Mouse (Mus musculus): ENCODE data around the gene Ndufs6. TPM values are rescaled to one million over a fixed set of nuclear protein-coding genes. Genes with fewer than 3 reads are reported as not detected.

Gene Ndufs6
- 383 and 405 TPM in 2 replicates for polyA plus RNA-seq (2016; fragmentation: Nextera tagmentation; extraction: Ambion mirVana)

- peak; percentile 92 for DNase-seq (ENCODE audit: extremely low spot score, low spot score)
- Histone ChIP-seq H3K36me3 (replicated peaks) (peaks cover 39% of the 10 kb centered on the region), H3K4me1 (peaks cover 40% of the 10 kb centered on the region), H3K4me3 (peak within 1 kb of the TSS; percentile 83), H3K9me3 (no peaks in the 10 kb centered on the region; the same call in 1 of the 2 replicates), H3K27ac (peak within 1 kb of the TSS; percentile 91), H3K27me3 (ENCODE audit: poor library complexity, severe bottlenecking) (no peaks in the 10 kb centered on the region)
- WGBS = 1% methylated on average over 45 of the region's 45 CpGs
These were observed at the start of gene Ndufs6, which contains the start of gene Mrpl36 for GRCm38 (mm10) chr13:73327827-73328698. Gene Ndufs6 (minus strand): TSS chr13:73328542. Gene Mrpl36 (plus strand): TSS chr13:73328513.

DNA sequence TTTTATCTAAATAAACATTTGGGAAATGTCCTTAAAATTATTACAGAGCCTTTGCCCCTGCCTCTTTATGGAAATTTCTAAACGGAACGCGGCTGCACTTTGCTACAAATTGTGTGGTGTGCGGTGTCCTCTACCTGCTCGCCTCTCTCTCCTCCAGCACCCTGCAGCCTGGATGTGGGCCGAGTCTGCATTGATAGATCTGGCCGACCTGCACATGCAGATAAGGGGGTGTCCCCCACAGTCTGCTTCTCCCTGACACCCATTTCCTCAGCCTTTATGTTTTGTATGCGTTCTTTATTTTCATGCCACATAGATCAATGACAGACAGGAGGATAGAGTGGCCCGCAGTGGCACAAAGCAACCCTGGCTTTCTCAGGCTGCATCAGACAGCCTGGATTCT lies 49.3 kb upstream of the Ndufs6 start:
- no peak for DNase-seq (ENCODE audit: extremely low spot score, low spot score)
- 89% methylated on average over 9 of the region's 9 CpGs for WGBS
- no peak overlapping the region for H3K27ac ChIP-seq
- no peaks in the 10 kb centered on the region for H3K9me3 ChIP-seq
- peaks cover 9% of the 10 kb centered on the region; the same call in 1 of the 2 replicates for H3K4me1 ChIP-seq
- no peaks in the 10 kb centered on the region for H3K27me3 ChIP-seq (ENCODE audit: poor library complexity, severe bottlenecking)
- H3K4me3 ChIP-seq = no peak overlapping the region
- no peaks in the 10 kb centered on the region for H3K36me3 ChIP-seq (replicated peaks)

GRCm38 (mm10) chr13:73374612-73375011 lies 46.3 kb upstream of the Ndufs6 start:
- WGBS = 54% methylated on average over 2 of the region's 2 CpGs
- no peak for DNase-seq (ENCODE audit: extremely low spot score, low spot score)
- Histone ChIP-seq H3K27me3 (ENCODE audit: poor library complexity, severe bottlenecking) (no peaks in the 10 kb centered on the region), H3K4me3 (no peak overlapping the region), H3K4me1 (peaks cover 9% of the 10 kb centered on the region; the same call in 1 of the 2 replicates), H3K36me3 (replicated peaks) (no peaks in the 10 kb centered on the region), H3K27ac (no peak overlapping the region), H3K9me3 (no peaks in the 10 kb centered on the region)

GRCm38 (mm10) chr13:73373367-73373766 lies 45.0 kb upstream of the Ndufs6 start:
- DNase-seq (ENCODE audit: extremely low spot score, low spot score) = no peak
- Histone ChIP-seq H3K9me3 (no peaks in the 10 kb centered on the region), H3K4me1 (peaks cover 9% of the 10 kb centered on the region; the same call in 1 of the 2 replicates), H3K36me3 (replicated peaks) (no peaks in the 10 kb centered on the region), H3K4me3 (no peak overlapping the region), H3K27ac (no peak overlapping the region), H3K27me3 (ENCODE audit: poor library complexity, severe bottlenecking) (no peaks in the 10 kb centered on the region)
- 78% methylated on average over 4 of the region's 4 CpGs for WGBS

- no peaks in the 10 kb centered on the region for H3K9me3 ChIP-seq
- H3K4me1 ChIP-seq = peaks cover 5% of the 10 kb centered on the region; the same call in 1 of the 2 replicates
- no peaks in the 10 kb centered on the region for H3K36me3 ChIP-seq (replicated peaks)
- WGBS = 90% methylated on average over 3 of the region's 3 CpGs
- no peak overlapping the region for H3K4me3 ChIP-seq
- no peak for DNase-seq (ENCODE audit: extremely low spot score, low spot score)
- no peak overlapping the region for H3K27ac ChIP-seq
- no peaks in the 10 kb centered on the region for H3K27me3 ChIP-seq (ENCODE audit: poor library complexity, severe bottlenecking)
These were observed 28.8 kb upstream of the Ndufs6 start for GRCm38 (mm10) chr13:73357106-73357505.

DNA sequence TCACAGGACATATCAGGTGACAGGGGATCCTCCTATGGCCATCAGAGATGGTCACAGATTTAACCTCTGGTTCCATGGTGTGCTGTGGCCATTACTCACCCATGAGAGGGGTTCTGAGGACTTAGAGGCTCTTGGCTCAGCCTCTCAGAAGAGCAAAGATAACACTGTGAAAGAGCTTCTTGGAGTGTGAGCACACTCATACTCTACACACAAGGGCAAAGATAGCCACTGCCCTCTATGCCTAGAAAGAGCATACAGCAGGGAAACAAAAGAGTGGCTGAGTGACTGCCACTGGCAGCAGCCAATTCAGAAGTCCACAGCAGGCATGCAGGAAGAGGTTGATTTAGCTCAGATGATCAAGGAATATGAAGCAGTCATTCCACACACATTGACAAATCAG lies 24.1 kb upstream of the Ndufs6 start:
- H3K4me1 ChIP-seq = peaks cover 8% of the 10 kb centered on the region; the same call in 1 of the 2 replicates
- DNase-seq (ENCODE audit: extremely low spot score, low spot score) = no peak
- no peak overlapping the region for H3K4me3 ChIP-seq
- H3K27me3 ChIP-seq (ENCODE audit: poor library complexity, severe bottlenecking) = no peaks in the 10 kb centered on the region
- H3K36me3 ChIP-seq (replicated peaks) = no peaks in the 10 kb centered on the region
- no peak overlapping the region for H3K27ac ChIP-seq
- H3K9me3 ChIP-seq = no peaks in the 10 kb centered on the region

DNA sequence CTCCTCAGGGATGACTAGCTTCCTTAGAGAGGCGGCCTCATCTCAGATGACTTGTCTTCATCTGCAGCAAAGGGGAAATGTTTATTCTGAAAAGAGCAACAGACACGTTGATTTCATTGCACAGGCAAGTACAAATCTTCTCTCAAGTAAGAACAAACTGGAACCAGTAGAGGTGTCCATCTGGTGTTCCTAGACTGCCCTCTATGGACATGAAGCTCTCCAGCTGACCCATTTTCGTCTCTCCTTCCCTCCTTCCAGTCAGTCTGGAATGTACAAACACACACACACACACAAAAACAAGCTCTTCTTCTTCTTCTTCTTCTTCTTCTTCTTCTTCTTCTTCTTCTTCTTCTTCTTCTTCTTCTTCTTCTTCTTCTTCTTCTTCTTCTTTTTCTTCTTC lies 23.6 kb upstream of the Ndufs6 start:
- Histone ChIP-seq H3K4me1 (peaks cover 10% of the 10 kb centered on the region; the same call in 1 of the 2 replicates), H3K36me3 (replicated peaks) (no peaks in the 10 kb centered on the region), H3K27ac (no peak overlapping the region), H3K4me3 (no peak overlapping the region), H3K9me3 (no peaks in the 10 kb centered on the region), H3K27me3 (ENCODE audit: poor library complexity, severe bottlenecking) (no peaks in the 10 kb centered on the region)
- DNase-seq (ENCODE audit: extremely low spot score, low spot score) = no peak
- 75% methylated on average over 3 of the region's 3 CpGs for WGBS

GRCm38 (mm10) chr13:73350741-73351140 lies 22.4 kb upstream of the Ndufs6 start:
- Histone ChIP-seq H3K9me3 (no peaks in the 10 kb centered on the region), H3K4me3 (no peak overlapping the region), H3K36me3 (replicated peaks) (no peaks in the 10 kb centered on the region), H3K27me3 (ENCODE audit: poor library complexity, severe bottlenecking) (no peaks in the 10 kb centered on the region), H3K27ac (no peak overlapping the region), H3K4me1 (peaks cover 19% of the 10 kb centered on the region)
- DNase-seq (ENCODE audit: extremely low spot score, low spot score) = no peak
- 91% methylated on average over 9 of the region's 9 CpGs for WGBS

DNA sequence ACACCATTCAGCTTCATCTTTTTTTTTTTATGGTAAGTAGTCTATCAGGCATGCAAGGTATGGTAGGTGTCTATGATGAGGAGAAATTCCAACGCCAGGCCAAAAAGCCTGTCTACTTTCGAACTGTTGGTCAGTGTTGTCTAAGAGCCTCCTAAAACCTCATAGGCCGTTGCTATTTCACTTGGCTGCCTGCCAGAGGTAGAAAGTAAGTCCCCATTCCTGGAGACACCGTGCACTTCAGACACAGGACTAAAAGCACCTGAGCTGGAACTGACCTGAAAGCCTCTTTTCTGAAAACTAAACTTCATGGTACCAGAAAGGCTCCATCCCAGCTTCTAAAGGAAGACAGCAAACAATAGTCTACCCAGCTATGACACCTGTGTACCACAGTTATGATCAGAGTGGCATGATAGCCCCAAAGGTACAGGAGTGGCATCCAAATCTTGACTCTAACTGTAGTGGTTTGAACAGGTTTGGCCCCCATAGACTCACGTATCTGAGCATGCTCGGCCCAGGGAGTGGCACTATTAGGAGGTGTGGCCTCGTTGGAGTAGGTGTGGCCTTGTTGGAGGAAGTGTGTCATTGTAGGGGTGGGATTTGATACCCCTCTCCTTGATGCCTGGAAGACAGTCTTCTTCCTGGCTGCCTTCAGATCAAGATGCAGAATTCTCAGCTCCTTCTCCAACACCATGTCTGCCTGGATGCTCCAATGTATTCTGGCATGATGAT lies 19.7 kb upstream of the Ndufs6 start:
- H3K9me3 ChIP-seq = no peaks in the 10 kb centered on the region
- WGBS = 90% methylated on average over 7 of the region's 7 CpGs
- no peak overlapping the region for H3K27ac ChIP-seq

GRCm38 (mm10) chr13:73347171-73347570 lies 18.8 kb upstream of the Ndufs6 start:
- DNase-seq (ENCODE audit: extremely low spot score, low spot score) = no peak
- Histone ChIP-seq H3K36me3 (replicated peaks) (no peaks in the 10 kb centered on the region), H3K4me1 (peaks cover 20% of the 10 kb centered on the region), H3K9me3 (no peaks in the 10 kb centered on the region), H3K27me3 (ENCODE audit: poor library complexity, severe bottlenecking) (no peaks in the 10 kb centered on the region), H3K27ac (peak overlapping the region; percentile 80), H3K4me3 (no peak overlapping the region)
- WGBS = 73% methylated on average over 3 of the region's 3 CpGs

More for the DNA sequence above, 19.7 kb upstream of the Ndufs6 start:
- Histone ChIP-seq H3K27me3 (ENCODE audit: poor library complexity, severe bottlenecking) (no peaks in the 10 kb centered on the region), H3K36me3 (replicated peaks) (no peaks in the 10 kb centered on the region), H3K4me1 (peaks cover 20% of the 10 kb centered on the region), H3K4me3 (no peak overlapping the region)
- DNase-seq (ENCODE audit: extremely low spot score, low spot score) = no peak

DNA sequence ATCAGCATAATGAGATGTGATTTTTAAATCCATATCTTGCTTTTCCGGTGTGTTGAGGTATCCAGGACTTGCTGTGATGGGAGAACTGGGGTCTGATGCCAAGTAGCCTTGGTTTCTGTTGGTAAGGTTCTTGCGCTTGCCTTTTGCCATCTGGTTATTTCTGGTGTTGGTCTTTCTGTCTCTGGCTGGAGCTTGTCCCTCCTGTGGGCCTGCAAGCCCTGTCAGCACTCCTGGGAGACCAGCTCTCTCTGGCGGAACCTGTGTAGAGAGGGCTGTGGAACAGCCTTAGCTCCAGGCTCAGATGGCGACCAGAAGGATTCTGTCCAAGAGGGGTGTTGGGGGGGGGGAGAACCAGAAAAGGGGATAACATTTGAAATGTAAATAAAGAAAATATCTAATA lies 18.4 kb upstream of the Ndufs6 start:
- WGBS = 79% methylated on average over 4 of the region's 4 CpGs
- Histone ChIP-seq H3K27me3 (ENCODE audit: poor library complexity, severe bottlenecking) (no peaks in the 10 kb centered on the region), H3K4me1 (peaks cover 20% of the 10 kb centered on the region), H3K4me3 (no peak overlapping the region), H3K9me3 (no peaks in the 10 kb centered on the region), H3K36me3 (replicated peaks) (no peaks in the 10 kb centered on the region), H3K27ac (peak overlapping the region; percentile 80)
- no peak for DNase-seq (ENCODE audit: extremely low spot score, low spot score)

DNA sequence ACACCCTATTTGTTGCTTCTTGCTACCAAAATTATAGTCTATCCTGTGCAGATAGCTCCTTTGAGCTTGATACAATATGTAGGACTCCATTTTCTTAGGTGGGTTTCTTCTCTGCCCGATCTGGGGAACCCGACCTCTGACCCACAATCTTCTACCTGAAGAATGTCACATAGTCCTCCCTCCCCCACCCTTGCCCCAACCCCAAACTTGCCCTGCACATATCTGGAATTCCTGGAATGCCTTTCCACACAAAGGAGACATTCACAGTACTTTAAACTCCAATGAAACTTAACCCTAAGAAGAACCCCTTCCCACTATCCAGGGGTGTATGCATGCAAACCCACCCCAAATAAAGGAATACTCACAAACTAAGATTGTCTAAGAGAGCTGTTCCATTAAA lies 17.8 kb upstream of the Ndufs6 start:
- Histone ChIP-seq H3K36me3 (replicated peaks) (no peaks in the 10 kb centered on the region), H3K4me1 (peaks cover 18% of the 10 kb centered on the region), H3K9me3 (no peaks in the 10 kb centered on the region), H3K27me3 (ENCODE audit: poor library complexity, severe bottlenecking) (no peaks in the 10 kb centered on the region), H3K27ac (peak overlapping the region; percentile 80), H3K4me3 (no peak overlapping the region)
- DNase-seq (ENCODE audit: extremely low spot score, low spot score) = no peak
- 31% methylated on average over 2 of the region's 2 CpGs for WGBS

Measured in forebrain, embryonic 10.5 days (tissue).